31 mouse cellular contexts compared by ENCODE assay signal in the genomic region with DNA sequence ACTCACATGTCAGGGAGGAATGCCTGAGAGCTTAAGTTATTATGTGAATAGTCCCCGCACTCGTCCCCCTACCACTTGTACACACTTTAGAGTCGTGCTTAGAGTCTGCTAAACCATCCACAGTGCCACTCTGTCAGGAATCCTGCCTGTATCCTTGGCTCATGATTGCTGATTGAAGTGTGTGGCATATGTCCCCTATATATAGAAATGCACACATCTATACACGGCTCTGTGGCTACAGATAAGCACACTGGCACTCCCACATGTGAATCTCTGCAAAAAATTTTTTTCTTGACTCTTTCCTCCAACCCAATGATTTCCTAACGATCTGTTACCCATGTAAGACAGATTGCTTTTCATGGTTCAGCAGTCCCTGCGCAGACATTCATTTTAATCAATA.
A peak's percentile ranks its signal among the peaks of the same experiment; 100 is the strongest.
DNase-seq lines count a peak whose midpoint lies in the region; ATAC-seq and TF ChIP-seq lines count a peak whose summit lies in the region.
"Had no signal": no experiment of that assay in that cellular context is flagged by ENCODE, and none has a peak within 500 bp of the region (broad histone marks: within the 10 kb centered on the region; RNA-seq: fewer than 3 reads in every experiment).

No protein-coding gene starts in this region.

- H3K27ac ChIP-seq in forebrain, postnatal 0 days (ENCODE audit: low read depth, low read length): no peak overlapping the region
- no peak overlapping the region for H3K27ac ChIP-seq in forebrain, embryonic 14.5 days (ENCODE audit: low read depth, low read length)
- H3K27ac ChIP-seq: forebrain, embryonic 12.5 days; gastrocnemius, adult 2 months; heart, adult 2 months; hindbrain, embryonic 14.5 days; limb, embryonic 13.5 days; lung, embryonic 15.5 days; midbrain, embryonic 10.5 days; midbrain, embryonic 15.5 days; neural tube, embryonic 15.5 days; stomach, postnatal 0 days had no signal

- no peaks in the 10 kb centered on the region for H3K4me1 ChIP-seq in forebrain, postnatal 0 days (ENCODE audit: insufficient read depth)
- no peaks in the 10 kb centered on the region for H3K4me1 ChIP-seq in forebrain, embryonic 14.5 days (ENCODE audit: control insufficient read depth, insufficient read depth, low read length)
- H3K4me1 ChIP-seq: forebrain, embryonic 12.5 days; limb, embryonic 13.5 days; lung, embryonic 15.5 days; midbrain, embryonic 10.5 days; midbrain, embryonic 15.5 days; neural tube, embryonic 15.5 days had no signal

- H3K9me3 ChIP-seq in forebrain, postnatal 0 days (ENCODE audit: low read length): no peaks in the 10 kb centered on the region
- H3K9me3 ChIP-seq in forebrain, embryonic 14.5 days (replicated peaks; ENCODE audit: control insufficient read depth, low read length): no peaks in the 10 kb centered on the region
- H3K9me3 ChIP-seq: forebrain, embryonic 12.5 days; heart, embryonic 12.5 days; limb, embryonic 13.5 days; lung, embryonic 15.5 days; midbrain, embryonic 10.5 days; midbrain, embryonic 15.5 days; neural tube, embryonic 15.5 days had no signal

- H3K4me3 ChIP-seq in forebrain, postnatal 0 days (ENCODE audit: low read depth, low read length): no peak overlapping the region
- H3K4me3 ChIP-seq in forebrain, embryonic 14.5 days (ENCODE audit: low read depth, low read length): no peak overlapping the region
- H3K4me3 ChIP-seq: erythroblast, embryonic 14.5 days; forebrain, embryonic 12.5 days; gastrocnemius, adult 2 months; heart, adult 2 months; heart, embryonic 12.5 days; limb, embryonic 13.5 days; lung, embryonic 15.5 days; midbrain, embryonic 10.5 days; midbrain, embryonic 15.5 days; neural tube, embryonic 15.5 days had no signal

- H3K9ac ChIP-seq in forebrain, postnatal 0 days: no peak overlapping the region
- H3K9ac ChIP-seq in forebrain, embryonic 14.5 days (ENCODE audit: low read length): no peak overlapping the region
- H3K9ac ChIP-seq: forebrain, embryonic 12.5 days; heart, embryonic 12.5 days; hindbrain, embryonic 14.5 days; limb, embryonic 13.5 days; lung, embryonic 15.5 days; midbrain, embryonic 15.5 days; neural tube, embryonic 15.5 days had no signal

- no peak for TF ChIP-seq CTCF in forebrain, postnatal 0 days (IDR thresholded peaks at IDR 0.05; ENCODE audit: low read depth)

- WGBS in forebrain, postnatal 0 days: 39% methylated on average over 6 of the region's 6 CpGs
- 55% methylated on average over 6 of the region's 6 CpGs for WGBS in forebrain, embryonic 14.5 days

- no peak overlapping the region for H3K4me2 ChIP-seq in forebrain, postnatal 0 days (ENCODE audit: low read depth)
- no peak overlapping the region for H3K4me2 ChIP-seq in forebrain, embryonic 14.5 days (ENCODE audit: low read length)
- H3K4me2 ChIP-seq: forebrain, embryonic 12.5 days; heart, embryonic 12.5 days; hindbrain, embryonic 14.5 days; limb, embryonic 13.5 days; liver, embryonic 11.5 days; lung, embryonic 15.5 days; midbrain, embryonic 15.5 days; neural tube, embryonic 15.5 days had no signal

- H3K36me3 ChIP-seq in forebrain, postnatal 0 days (ENCODE audit: insufficient read depth): no peaks in the 10 kb centered on the region
- H3K36me3 ChIP-seq in forebrain, embryonic 14.5 days (ENCODE audit: control insufficient read depth, insufficient read depth, low read length): no peaks in the 10 kb centered on the region
- H3K36me3 ChIP-seq: forebrain, embryonic 12.5 days; heart, embryonic 12.5 days; limb, embryonic 13.5 days; lung, embryonic 15.5 days; midbrain, embryonic 10.5 days; midbrain, embryonic 15.5 days; neural tube, embryonic 15.5 days had no signal

- no peak for DNase-seq in forebrain, postnatal 0 days
- DNase-seq in forebrain, embryonic 14.5 days (ENCODE audit: low spot score): no peak
- DNase-seq in layer of hippocampus, adult 9-11 months: peak; percentile 23
- DNase-seq in layer of hippocampus, adult 9-10 months (ENCODE audit: low spot score): no peak
- DNase-seq in right cerebral cortex, adult 18-20 months: peak; percentile 13
- DNase-seq in right cerebral cortex, postnatal 4 days: no peak
- DNase-seq in embryo, embryonic 10 days (ENCODE audit: low spot score): no peak
- DNase-seq: adrenal gland, postnatal 10 days; cerebellum, adult 18-20 months; cerebellum, postnatal 10 days; gastrocnemius, adult 2 months; gastrocnemius, postnatal 36 days; heart, adult 2 months; kidney, adult 9 months; kidney, postnatal 10 days; retina, postnatal 1 day; thymus, adult 2 months; thymus, postnatal 36 days had no signal

- H3K27me3 ChIP-seq in forebrain, postnatal 0 days (ENCODE audit: insufficient read depth, low read length): no peaks in the 10 kb centered on the region
- no peaks in the 10 kb centered on the region for H3K27me3 ChIP-seq in forebrain, embryonic 14.5 days (replicated peaks; ENCODE audit: control insufficient read depth, insufficient read depth, low read length)
- H3K27me3 ChIP-seq: forebrain, embryonic 12.5 days; heart, embryonic 12.5 days; lung, embryonic 15.5 days; midbrain, embryonic 15.5 days had no signal

- peak; percentile 71 for ATAC-seq in forebrain, postnatal 0 days
- ATAC-seq in forebrain, embryonic 14.5 days: no peak
- ATAC-seq: intestine, postnatal 0 days; midbrain, embryonic 15.5 days; Patski had no signal

Comparison
In these comparisons a context has a peak if more than half of its experiments do, and no peak if none do; other contexts are left out.
1. DNase-seq: peak in layer of hippocampus, adult 9-11 months (single experiment) and right cerebral cortex, adult 18-20 months (single experiment); none in forebrain, postnatal 0 days (single experiment), forebrain, embryonic 14.5 days (single experiment), layer of hippocampus, adult 9-10 months (single experiment), right cerebral cortex, postnatal 4 days (single experiment) and embryo, embryonic 10 days (single experiment).